Mouse (Mus musculus) liver, postnatal 0 days (tissue): ENCODE measurements around the gene Aasdhppt.

Experiments used
- CTCF ChIP-seq: sonication (generic); IDR thresholded peaks from 2 replicates; pipeline ENCODE4 v1.5.1; 2016; ENCODE audit warnings: antibody characterized with exemption, low read depth
- EP300 ChIP-seq: IDR thresholded peaks from 2 replicates; pipeline ENCODE4 v1.6.1; 2016; ENCODE audit warnings: antibody characterized with exemption, low read depth, mild to moderate bottlenecking

- no peak for TF ChIP-seq EP300
- TF ChIP-seq CTCF = peak; percentile 37
Measured at GRCm38 (mm10) chr9:4311162-4311561, 1.9 kb upstream of the Aasdhppt start.
